Mouse (Mus musculus) CH12.LX (cell line): ENCODE measurements around the gene Mef2d. TPM values are rescaled to one million over a fixed set of nuclear protein-coding genes. Genes with fewer than 3 reads are reported as not detected.
A peak's percentile ranks its signal among the peaks of the same experiment; 100 is the strongest.

Experiments used
- DNase-seq: peaks from one replicate; pipeline ENCODE4 v3.0.0-alpha.2; 2013; ENCODE audit errors: extremely low read depth
- H3K27ac ChIP-seq: 2 replicates; pipeline ENCODE4 v1.5.1; 2012; ENCODE audit warnings: low read depth, mild to moderate bottlenecking, control low read depth, moderate library complexity; ENCODE audit not compliant: insufficient read depth
- H3K27me3 ChIP-seq: replicated peaks from 2 replicates; pipeline ENCODE3; 2012; ENCODE audit warnings: inconsistent platforms
- H3K36me3 ChIP-seq, 2 experiments: replicated peaks in 1 of 2; 2 replicates each; pipeline versions ENCODE3 to v1.6.1; 2012; ENCODE audit warnings: inconsistent platforms in 1 of 2, low read length in 1 of 2, mild to moderate bottlenecking in 1 of 2, mixed read lengths in 1 of 2, moderate library complexity in 1 of 2; ENCODE audit not compliant: control insufficient read depth in 1 of 2, insufficient read depth in 1 of 2
- H3K4me1 ChIP-seq, 2 experiments: 2 replicates each; pipeline ENCODE4 v1.6.1; 2012; ENCODE audit warnings: inconsistent platforms in 1 of 2, moderate library complexity in 1 of 2; ENCODE audit not compliant: insufficient read depth in 2 of 2, control insufficient read depth in 1 of 2
- H3K4me2 ChIP-seq: 2 replicates; pipeline ENCODE4 v1.6.1; 2012; ENCODE audit warnings: low read depth, mild to moderate bottlenecking, control low read depth; ENCODE audit not compliant: poor library complexity, insufficient read depth, severe bottlenecking
- H3K4me3 ChIP-seq, 3 experiments: fragments of 150-350 bp in 1 of 3; sonication (generic) in 1 of 3; replicated peaks in 1 of 3; 2 replicates each; pipeline versions ENCODE3 to v1.5.1; 2011 to 2012; ENCODE audit warnings: low read depth in 2 of 3, low read length in 2 of 3, mild to moderate bottlenecking in 2 of 3, moderate library complexity in 2 of 3, control low read depth in 1 of 3, improper control_type of control experiment in 1 of 3, inconsistent platforms in 1 of 3, mixed read lengths in 1 of 3; ENCODE audit not compliant: poor library complexity in 1 of 3
- H3K79me2 ChIP-seq: replicated peaks from 2 replicates; pipeline ENCODE4 v1.6.1; 2012; ENCODE audit warnings: mild to moderate bottlenecking, moderate library complexity; ENCODE audit not compliant: control insufficient read depth, poor library complexity, insufficient read depth, severe bottlenecking; ENCODE audit errors: extremely low read depth
- H3K9ac ChIP-seq: 2 replicates; pipeline ENCODE4 v1.6.1; 2012; ENCODE audit warnings: low read depth, mild to moderate bottlenecking, control low read depth, moderate library complexity; ENCODE audit not compliant: insufficient read depth
- H3K9me3 ChIP-seq: replicated peaks from 2 replicates; pipeline ENCODE3; 2012; ENCODE audit warnings: low read length, inconsistent platforms, mixed read lengths
- BHLHE40 ChIP-seq: IDR thresholded peaks from 2 replicates; pipeline ENCODE4 v1.6.1; 2011; ENCODE audit warnings: mild to moderate bottlenecking, low read depth, low read length, improper control_type of control experiment
- CHD2 ChIP-seq: IDR thresholded peaks from 2 replicates; pipeline ENCODE4 v1.6.1; 2011; ENCODE audit warnings: low read length, improper control_type of control experiment
- ELF1 ChIP-seq: IDR thresholded peaks from 2 replicates; pipeline ENCODE4 v1.6.1; 2014; ENCODE audit warnings: low read depth, mild to moderate bottlenecking, inconsistent platforms, low read length, improper control_type of control experiment
- HCFC1 ChIP-seq: IDR thresholded peaks from 2 replicates; pipeline ENCODE4 v1.6.1; 2012; ENCODE audit warnings: low read depth, mild to moderate bottlenecking, inconsistent platforms, low read length, improper control_type of control experiment
- IRF4 ChIP-seq: IDR thresholded peaks from 2 replicates; pipeline ENCODE4 v1.6.1; 2014; ENCODE audit warnings: low read depth, mild to moderate bottlenecking, inconsistent platforms, low read length, improper control_type of control experiment
- JUN ChIP-seq: IDR thresholded peaks from 2 replicates; pipeline ENCODE4 v1.6.1; 2011; ENCODE audit warnings: low read depth, mild to moderate bottlenecking, low read length, improper control_type of control experiment, moderate library complexity; ENCODE audit not compliant: insufficient read depth
- MAX ChIP-seq: IDR thresholded peaks from 2 replicates; pipeline ENCODE4 v1.6.1; 2011; ENCODE audit warnings: low read length, improper control_type of control experiment
- MAZ ChIP-seq: IDR thresholded peaks from 2 replicates; pipeline ENCODE4 v1.6.1; 2012; ENCODE audit warnings: low read depth, mild to moderate bottlenecking, inconsistent platforms, low read length, improper control_type of control experiment, moderate library complexity
- MEF2A ChIP-seq: IDR thresholded peaks from 2 replicates; pipeline ENCODE4 v1.6.1; 2014; ENCODE audit warnings: low read depth, mild to moderate bottlenecking, inconsistent platforms, low read length, improper control_type of control experiment, borderline replicate concordance
- MXI1 ChIP-seq: IDR thresholded peaks from 2 replicates; pipeline ENCODE4 v1.6.1; 2011; ENCODE audit warnings: mild to moderate bottlenecking, low read depth, low read length, improper control_type of control experiment
- MYC ChIP-seq: IDR thresholded peaks from 2 replicates; pipeline ENCODE4 v1.6.1; 2011; ENCODE audit warnings: low read depth, mild to moderate bottlenecking, improper control_type of control experiment, low read length
- POLR2A ChIP-seq: IDR thresholded peaks from 2 replicates; pipeline ENCODE4 v1.6.1; 2011; ENCODE audit warnings: low read depth, mild to moderate bottlenecking, improper control_type of control experiment, low read length
- POLR2AphosphoS2 ChIP-seq: IDR thresholded peaks from 2 replicates; pipeline ENCODE4 v1.6.1; 2011; ENCODE audit warnings: low read depth, low read length, improper control_type of control experiment
- RCOR1 ChIP-seq: conservative IDR thresholded peaks from 2 replicates; pipeline ENCODE4 v1.6.1; 2012; ENCODE audit warnings: low read depth, mild to moderate bottlenecking, inconsistent platforms, low read length, improper control_type of control experiment
- TCF12 ChIP-seq: IDR thresholded peaks from 2 replicates; pipeline ENCODE4 v1.6.1; 2014; ENCODE audit warnings: low read depth, mild to moderate bottlenecking, inconsistent platforms, low read length, improper control_type of control experiment
- UBTF ChIP-seq: IDR thresholded peaks from 2 replicates; pipeline ENCODE4 v1.6.1; 2012; ENCODE audit warnings: low read depth, mild to moderate bottlenecking, inconsistent platforms, low read length, improper control_type of control experiment, moderate library complexity
- USF2 ChIP-seq: conservative IDR thresholded peaks from 2 replicates; pipeline ENCODE4 v1.6.1; 2011; ENCODE audit warnings: low read depth, low read length, improper control_type of control experiment
- ZNF384 ChIP-seq: IDR thresholded peaks from 2 replicates; pipeline ENCODE4 v1.6.1; 2012; ENCODE audit warnings: low read depth, low read length, improper control_type of control experiment, inconsistent platforms
- dilution Hi-C: fragments of 300-500 bp; cut with MboI; formaldehyde crosslinking; loops from 2 replicates; pipeline ENCODE4 v1.14.3; 2020; ENCODE audit warnings: low sequenced_read_pairs; ENCODE audit not compliant: extremely low pct_unique_long_range_greater_than_20kb, extremely low pct_ligation_motif_present
- in situ Hi-C: fragments of 300-500 bp; cut with MboI; formaldehyde crosslinking; loops from 3 replicates; pipeline ENCODE4 v1.14.3; 2019; ENCODE audit warnings: low sequenced_read_pairs, low pct_ligation_motif_present, low pct_unique_long_range_greater_than_20kb, mixed read lengths
- polyA plus RNA-seq: library from polyadenylated mRNA; unstranded; fragments of >175 nt; gene quantifications from 2 replicates; pipeline ENCODE4 v1.2.1, GENCODE M21; 2012; ENCODE audit warnings: low read depth; ENCODE audit not compliant: insufficient read length
- total RNA-seq, 2 experiments: library from RNA; depleted of rRNA; stranded (reverse); fragments of 300-350 nt in 1 of 2; fragments of >200 nt in 1 of 2; gene quantifications; 2 replicates each; pipeline ENCODE4 v1.2.3; 2012 to 2014

Mef2d gene
- total and polyA plus RNA-seq, 3 experiments = 4.8 to 75.8 (median 10.9) TPM

- peak overlapping the region; percentile 97; the same call in 1 of the 2 replicates for H3K27ac ChIP-seq
- H3K79me2 ChIP-seq = peaks cover 74% of the 10 kb centered on the region
- no peak for TF ChIP-seq ZNF384
- no peak for TF ChIP-seq MEF2A
- TF ChIP-seq BHLHE40 = no peak
- no peak for TF ChIP-seq CHD2
- 0 out of 2 replicates have a peak, but pooled peaks have one; percentile 22 for TF ChIP-seq TCF12
- TF ChIP-seq MXI1 = no peak
- no peak for TF ChIP-seq USF2
- TF ChIP-seq, all 38 proteins: peak for 1
- H3K9ac ChIP-seq = peak overlapping the region; percentile 89
- H3K4me2 ChIP-seq = peak overlapping the region; percentile 99
- H3K4me3 ChIP-seq = peak overlapping the region in 2 of 3 experiments; percentile 19 to 96
- no peaks in the 10 kb centered on the region for H3K9me3 ChIP-seq
- peaks cover 34 to 62% of the 10 kb centered on the region in 2 experiments for H3K4me1 ChIP-seq
- dilution Hi-C loops = no loop called here
- H3K27me3 ChIP-seq = no peaks in the 10 kb centered on the region
- no peak for DNase-seq
- peaks cover 2 to 17% of the 10 kb centered on the region in 2 experiments for H3K36me3 ChIP-seq
- in situ Hi-C loops = no loop called here
Observed at GRCm38 (mm10) chr3:88145411-88145782, 3.2 kb downstream of the Mef2d start.

GRCm38 (mm10) chr3:88145952-88146351 lies 3.8 kb downstream of the Mef2d start:
- Histone ChIP-seq H3K9ac (peak overlapping the region; percentile 89; the same call in 1 of the 2 replicates), H3K27ac (peak overlapping the region; percentile 97), H3K4me3 (peak overlapping the region in 2 of 3 experiments; percentile 14 to 96)

GRCm38 (mm10) chr3:88146376-88147112 lies 4.4 kb downstream of the Mef2d start:
- H3K4me3 ChIP-seq = no peak overlapping the region
- DNase-seq = no peak

More at GRCm38 (mm10) chr3:88145952-88146351, 3.8 kb downstream of the Mef2d start:
- dilution Hi-C loops = no loop called here
- Histone ChIP-seq H3K27me3 (no peaks in the 10 kb centered on the region), H3K9me3 (no peaks in the 10 kb centered on the region), H3K36me3 (peaks cover 2 to 20% of the 10 kb centered on the region in 2 experiments), H3K4me1 (peaks cover 36 to 62% of the 10 kb centered on the region in 2 experiments), H3K79me2 (peaks cover 80% of the 10 kb centered on the region), H3K4me2 (peak overlapping the region; percentile 99)
- TF ChIP-seq MEF2A (no peak), MAX (no peak), MYC (no peak), CHD2 (no peak), MAZ (no peak), JUN (no peak), IRF4 (no peak), RCOR1 (no peak), HCFC1 (no peak), ELF1 (no peak), ZNF384 (no peak)
- no peak for DNase-seq
- in situ Hi-C loops = no loop called here

More at GRCm38 (mm10) chr3:88146376-88147112, 4.4 kb downstream of the Mef2d start:
- Histone ChIP-seq H3K27me3 (no peaks in the 10 kb centered on the region), H3K36me3 (peaks cover 2 to 25% of the 10 kb centered on the region in 2 experiments), H3K4me2 (peak overlapping the region; percentile 99), H3K9me3 (no peaks in the 10 kb centered on the region), H3K4me1 (peaks cover 42 to 63% of the 10 kb centered on the region in 2 experiments), H3K9ac (peak overlapping the region; percentile 89; the same call in 1 of the 2 replicates), H3K79me2 (peaks cover 86% of the 10 kb centered on the region), H3K27ac (peak overlapping the region; percentile 97)
- TF ChIP-seq ZNF384 = no peak
- no peak for TF ChIP-seq POLR2AphosphoS2
- TF ChIP-seq UBTF = no peak
- no peak for TF ChIP-seq POLR2A
- peak; percentile 13; the same call in 1 of the 2 replicates for TF ChIP-seq MXI1
- in situ Hi-C loops (no loop called here), dilution Hi-C loops (no loop called here)
